Mouse (Mus musculus) stomach, postnatal 0 days (tissue): Measurements from ENCODE around the gene Myom1.

ENCODE experiments used
- CTCF ChIP-seq: IDR thresholded peaks from 2 replicates; pipeline ENCODE4 v1.5.1; 2016; ENCODE audit warnings: antibody characterized with exemption, low read depth, mild to moderate bottlenecking, moderate library complexity
- EP300 ChIP-seq: optimal IDR thresholded peaks from 2 replicates; pipeline ENCODE3; 2016; ENCODE audit warnings: antibody characterized with exemption

GRCm38 (mm10) chr17:70971206-70971605 lies 31.2 kb upstream of the Myom1 start:
- TF ChIP-seq CTCF (no peak), EP300 (no peak)
